Mouse (Mus musculus) cerebellum, postnatal 25 days (tissue): ENCODE data around the gene Nrtn.

Experiments
- DNase-seq, 2 experiments: peaks; one replicate each; pipeline ENCODE4 v3.0.0; 2021; ENCODE audit warnings: mixed read lengths in 2 of 2

The Nrtn gene

DNA sequence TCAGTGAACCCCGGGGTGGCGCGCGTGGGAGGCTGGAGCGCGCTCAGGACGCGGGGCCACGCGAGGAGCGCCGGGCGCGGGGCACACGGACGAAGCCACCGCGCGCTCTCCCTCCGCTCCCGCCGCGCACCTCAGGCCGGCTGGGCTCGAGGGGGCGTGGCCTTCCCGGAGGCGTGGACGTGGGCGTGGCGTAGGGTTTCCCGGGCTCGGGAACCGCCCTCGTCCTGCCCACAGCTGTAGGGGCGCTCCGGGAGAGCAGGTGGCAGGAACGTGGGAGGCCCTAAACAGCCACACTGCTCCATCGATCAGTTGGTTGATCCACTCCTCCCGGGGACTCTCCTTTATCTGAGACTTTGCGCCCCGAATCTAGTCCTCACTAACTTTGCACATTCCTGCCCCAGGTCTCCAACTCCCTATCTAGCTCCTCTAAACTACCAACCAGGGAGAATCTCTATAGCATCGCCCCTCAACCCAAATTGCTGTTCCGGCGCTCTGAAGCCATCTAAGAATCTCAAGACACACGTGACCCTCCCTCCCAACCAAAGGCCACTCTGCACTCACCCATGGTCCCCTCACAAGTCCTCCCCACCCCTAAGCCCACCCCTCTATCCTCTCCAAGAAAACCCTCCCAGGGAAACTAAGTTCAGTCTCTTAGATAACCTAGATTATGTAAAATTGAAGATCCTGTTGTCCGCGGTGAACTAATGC lies at the start of gene Nrtn:
Nrtn (minus strand) TSS at position 115 of the 708 bp plus-strand sequence.
- peak in 1 of 2 experiments; percentile 70 for DNase-seq

DNA sequence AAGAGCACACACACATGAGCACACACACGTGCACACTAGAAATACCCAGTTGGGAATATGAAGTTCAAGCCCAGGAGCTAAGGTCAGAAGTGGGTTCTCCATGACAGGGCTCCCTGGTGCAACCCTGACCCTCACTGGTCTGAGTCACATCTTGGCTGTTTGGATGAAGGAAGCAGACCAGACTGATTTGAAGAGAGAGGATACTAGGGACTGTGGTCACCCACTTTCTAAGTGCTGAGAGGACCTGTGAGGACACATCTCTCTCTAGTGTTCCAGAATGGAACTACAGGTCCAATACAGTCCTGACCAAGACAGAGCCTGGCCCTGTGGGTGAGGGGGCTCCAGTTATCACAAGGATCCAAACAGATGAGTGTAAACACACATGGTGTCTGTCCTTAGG lies 48.5 kb upstream of the Nrtn start:
- DNase-seq: no peak

DNA sequence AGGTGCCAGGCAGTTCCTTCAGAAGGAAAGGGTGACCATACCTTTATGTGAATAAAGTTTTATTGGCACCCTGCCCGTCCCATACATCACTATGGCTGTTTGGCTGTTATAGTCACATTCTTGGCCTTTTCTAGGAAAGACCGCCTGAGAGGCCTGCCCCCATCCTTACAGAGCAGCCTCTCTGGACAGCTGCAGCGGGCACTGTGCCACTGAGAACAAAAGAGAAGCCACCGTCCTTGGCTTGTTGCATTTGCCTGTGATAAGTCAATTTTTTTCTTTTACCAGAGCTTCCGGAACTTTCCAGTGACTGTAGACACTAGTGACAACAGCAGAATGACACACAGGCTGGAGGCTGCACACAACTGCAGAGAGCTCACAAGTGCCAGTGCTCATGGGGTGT lies 47.6 kb upstream of the Nrtn start:
- DNase-seq: no peak

DNA sequence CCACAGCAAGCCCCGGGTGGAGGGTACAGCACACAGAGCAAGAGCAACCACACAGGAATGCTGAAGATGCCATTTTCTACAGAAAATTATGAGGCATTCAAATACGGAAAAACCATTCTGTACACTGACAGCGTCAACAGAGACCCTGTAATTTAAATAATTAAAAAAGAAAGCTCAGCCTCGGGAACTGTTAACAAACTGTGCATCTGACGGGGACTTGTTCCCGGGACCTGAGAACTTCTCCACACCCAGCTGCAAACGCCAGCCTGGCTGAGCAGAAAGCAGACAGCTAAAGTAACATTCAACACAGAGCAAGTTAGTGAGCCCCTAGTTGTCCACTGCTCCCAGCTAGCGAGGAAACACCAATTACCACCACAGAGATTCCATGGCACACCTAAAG lies 44.7 kb upstream of the Nrtn start:
- DNase-seq: no peak

DNA sequence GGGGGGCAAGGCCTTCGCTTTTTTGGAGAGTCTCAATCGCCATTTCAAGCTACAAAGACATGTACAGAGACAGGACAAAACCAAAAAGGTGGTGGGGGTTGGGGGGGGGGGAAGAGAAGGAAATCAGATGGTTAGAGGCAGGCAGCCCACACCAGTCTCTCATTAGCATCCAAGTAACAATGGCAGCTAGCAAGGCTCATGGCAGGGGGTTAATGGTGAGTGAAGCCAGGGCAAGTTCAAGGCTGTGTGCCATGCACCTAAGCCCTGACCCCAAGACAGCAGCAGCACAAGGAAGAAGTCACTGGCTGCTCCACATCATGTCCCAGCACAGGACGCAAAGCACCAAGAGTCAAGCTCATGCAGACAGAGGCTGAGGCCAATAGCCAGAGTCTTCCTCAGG lies 41.9 kb upstream of the Nrtn start:
- DNase-seq: no peak

DNA sequence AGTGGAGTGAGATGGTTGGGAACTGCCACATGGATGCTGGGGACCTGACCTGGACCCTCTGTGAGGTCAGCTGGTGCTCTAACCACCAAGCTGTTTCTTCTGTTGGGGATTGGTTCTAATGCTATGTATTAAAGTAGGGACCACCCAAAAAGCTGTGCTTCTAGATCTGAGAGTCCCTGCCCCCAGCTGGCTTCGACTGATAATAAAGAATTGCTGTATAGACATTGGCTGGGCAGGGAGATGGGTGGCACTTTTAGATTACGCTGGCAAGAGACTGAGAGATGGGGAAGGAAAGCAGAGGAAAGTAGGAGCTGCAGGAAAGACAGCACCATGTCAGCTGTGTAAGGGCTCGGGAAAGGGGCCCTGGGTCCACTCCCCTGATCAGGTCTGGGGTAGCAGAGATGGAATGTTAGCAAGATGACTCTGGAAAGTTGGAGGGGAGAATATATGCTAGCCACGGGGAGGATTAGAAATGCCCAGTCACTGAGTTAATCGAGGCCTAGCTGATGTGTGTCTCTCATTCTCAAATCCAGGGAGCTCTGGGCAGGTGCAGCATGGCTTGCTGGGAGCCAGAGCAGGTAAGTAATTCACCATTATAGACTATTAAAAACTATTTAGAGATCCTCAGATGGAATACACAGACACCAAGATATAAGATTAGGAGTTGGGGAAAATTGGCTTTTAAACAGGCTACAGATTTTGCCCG lies 36.4 kb upstream of the Nrtn start:
- DNase-seq: no peak

DNA sequence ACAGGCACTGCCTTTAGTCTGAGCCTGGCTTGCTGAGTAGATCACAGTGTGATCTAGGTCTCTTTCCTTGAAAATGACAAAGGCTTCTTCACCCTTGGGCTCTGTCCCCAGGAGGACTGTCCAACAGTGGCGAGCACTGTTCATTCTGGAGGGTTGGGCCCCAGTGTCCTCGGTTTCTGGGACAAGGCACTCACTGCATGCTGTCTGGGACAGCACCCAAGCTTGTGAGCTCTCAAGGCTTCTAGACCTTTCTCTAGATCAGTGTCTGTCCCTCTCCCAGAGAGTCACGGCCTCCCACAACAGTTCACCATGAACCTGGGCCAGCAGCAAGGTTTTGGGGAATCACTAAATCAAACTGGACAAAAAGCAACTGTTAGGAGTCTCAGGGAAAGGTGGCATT lies 35.3 kb upstream of the Nrtn start:
- DNase-seq: no peak

DNA sequence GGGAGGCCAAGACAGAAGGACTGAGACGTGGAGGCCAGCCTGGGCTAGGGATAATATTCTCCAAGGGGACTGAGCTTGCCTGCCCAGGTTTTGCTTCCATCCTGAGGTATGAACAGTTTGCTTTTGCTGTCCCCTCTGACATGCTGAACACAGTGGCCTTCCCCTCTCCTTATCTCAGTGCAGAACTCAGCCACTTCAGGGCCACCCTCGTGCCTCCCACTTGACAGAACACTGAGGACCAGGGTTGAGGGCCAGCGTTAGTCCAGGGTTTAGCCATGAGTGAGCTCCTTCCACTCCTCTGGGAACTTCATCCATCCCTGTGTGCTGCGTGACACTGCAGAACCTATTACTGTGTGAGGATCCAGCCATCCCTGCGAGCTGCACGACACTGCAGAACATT lies 32.0 kb upstream of the Nrtn start:
- no peak for DNase-seq

DNA sequence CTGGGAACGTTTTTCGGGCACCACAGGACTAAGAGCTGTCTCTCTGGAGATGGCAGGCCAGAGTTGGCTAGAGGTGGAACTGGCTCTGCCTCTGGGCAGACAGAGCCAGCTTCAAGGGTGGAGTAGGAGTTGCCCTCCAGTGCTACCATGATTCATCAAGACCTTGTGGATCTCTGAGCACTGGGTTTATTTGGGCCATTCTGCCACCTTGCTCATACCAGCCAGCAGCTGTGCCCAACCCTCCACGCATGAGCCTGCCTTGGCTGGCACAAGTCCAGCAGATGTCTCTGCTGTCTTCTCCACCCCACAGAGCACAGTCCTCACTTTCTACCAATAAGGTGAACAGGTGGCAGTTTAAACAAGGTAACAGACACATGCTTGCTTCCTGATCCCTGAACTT lies 31.6 kb upstream of the Nrtn start:
- no peak for DNase-seq

DNA sequence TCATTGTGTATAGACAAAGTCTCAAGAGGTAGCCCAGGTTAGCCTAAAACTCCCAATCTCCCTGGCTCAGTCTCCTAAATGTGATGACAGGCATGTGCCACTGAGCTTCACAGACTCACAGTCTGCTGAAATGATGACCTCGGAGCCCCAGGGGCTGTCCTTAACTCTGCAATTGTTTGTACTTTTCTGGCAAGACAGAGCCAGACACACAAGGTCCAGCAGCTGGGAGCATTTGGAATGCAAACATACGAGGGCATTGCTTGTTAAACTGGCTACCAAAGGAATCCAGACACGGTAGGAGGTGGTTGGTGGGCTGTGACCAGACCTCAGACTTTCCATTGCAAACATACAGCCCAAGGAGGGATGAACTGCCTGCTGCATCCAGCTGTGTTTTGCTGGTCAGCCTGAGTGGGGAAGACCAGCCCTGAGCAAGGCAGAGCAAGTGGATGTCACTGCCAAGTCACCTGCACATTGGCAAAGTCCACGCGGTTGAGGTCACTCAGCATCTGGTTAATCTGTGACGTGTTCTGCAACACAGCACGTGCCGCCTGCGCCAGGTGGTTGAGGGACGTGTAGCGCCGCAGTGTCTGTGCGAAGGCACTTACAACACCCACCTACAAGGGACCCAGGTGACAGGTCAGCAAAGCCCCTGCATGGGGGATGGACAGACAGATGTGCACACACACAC lies 23.1 kb upstream of the Nrtn start:
- DNase-seq: no peak

DNA sequence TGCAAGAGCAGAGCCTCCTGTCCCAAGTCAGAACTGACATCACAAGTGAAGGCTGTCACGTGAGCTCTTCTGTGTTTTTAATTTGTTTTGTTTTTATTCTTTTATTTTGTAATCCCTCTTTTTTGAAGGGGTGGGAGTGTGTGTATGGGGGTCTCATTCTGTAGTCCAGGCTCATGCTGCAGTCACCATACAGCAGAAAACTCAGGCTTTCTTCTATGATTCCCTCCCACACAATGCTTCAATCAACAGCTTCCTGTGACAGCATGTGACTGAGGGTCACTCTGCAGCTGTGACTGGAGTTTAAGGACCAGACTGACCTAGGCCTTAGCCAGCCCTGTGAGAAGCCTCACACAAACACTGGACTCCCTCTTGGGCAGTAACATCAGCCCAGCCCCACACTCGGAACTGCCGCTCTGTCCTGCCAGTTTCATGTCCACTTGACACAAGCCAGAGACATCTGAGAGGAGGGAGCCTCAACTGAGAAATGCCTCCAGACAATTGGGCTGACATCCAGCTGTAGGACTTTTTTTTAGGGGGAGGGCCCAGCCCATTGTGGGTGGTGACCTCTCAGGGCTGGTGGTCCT lies 21.5 kb upstream of the Nrtn start:
- no peak for DNase-seq

DNA sequence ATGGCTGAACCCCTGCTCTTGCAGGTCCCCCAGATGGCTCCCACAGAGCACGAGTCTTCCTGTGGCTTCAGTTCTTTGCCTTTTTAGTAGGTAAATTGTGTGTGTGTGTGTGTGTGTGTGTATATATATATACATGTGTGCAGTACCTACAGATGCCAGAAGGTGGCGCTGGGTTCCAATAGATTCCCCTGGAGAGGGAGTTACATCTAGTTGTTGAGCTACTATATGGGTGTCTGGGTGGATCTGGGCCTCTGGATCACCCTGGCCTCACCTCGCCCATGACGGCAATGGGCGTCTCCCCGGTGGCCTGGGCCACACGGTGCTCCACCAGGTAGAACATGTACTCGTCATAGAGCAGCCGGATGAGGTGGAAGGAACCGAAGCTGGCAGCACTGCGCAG lies 20.2 kb upstream of the Nrtn start:
- DNase-seq: no peak

DNA sequence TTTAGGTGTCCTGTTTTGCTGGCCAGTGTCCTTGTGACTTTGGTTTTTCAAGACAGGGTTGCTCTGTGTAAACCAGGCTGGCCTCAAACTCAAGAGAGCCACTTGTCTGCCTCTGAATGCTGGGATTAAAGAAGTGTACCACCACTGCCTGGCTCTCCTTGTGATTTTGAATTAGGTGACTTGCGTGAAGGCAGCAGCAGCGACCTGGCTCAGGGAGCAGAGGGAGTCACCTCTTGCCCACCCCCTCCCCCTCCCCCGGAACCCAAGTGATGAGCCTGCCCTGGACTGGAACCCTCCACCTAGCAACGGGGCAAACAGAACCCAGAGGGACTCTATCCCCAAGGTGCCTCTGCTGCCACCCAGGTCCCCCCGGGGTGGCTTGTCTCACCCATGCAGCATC lies 12.6 kb upstream of the Nrtn start, which contains the start of gene Prr22:
Prr22 (plus strand) TSS at position 301 of the 400 bp plus-strand sequence.
- no peak for DNase-seq

DNA sequence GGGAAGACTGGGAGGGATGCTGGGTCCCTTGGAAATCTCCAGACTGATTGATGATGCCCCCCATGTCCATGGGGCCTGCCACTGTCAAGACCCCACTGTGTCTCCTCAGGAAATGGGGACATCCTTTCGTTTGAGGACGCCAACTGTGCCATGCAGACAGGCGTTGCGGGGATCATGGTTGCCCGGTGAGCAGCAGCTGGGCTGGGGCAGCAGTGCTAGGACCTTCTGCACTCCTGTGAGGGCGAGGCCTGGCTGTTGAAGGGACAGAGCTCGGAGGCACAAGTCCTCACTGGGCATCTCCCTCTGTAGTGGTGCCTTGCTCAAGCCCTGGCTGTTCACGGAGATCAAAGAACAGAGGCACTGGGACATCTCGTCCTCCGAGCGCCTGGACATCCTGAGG lies 11.6 kb upstream of the Nrtn start:
- DNase-seq: no peak

DNA sequence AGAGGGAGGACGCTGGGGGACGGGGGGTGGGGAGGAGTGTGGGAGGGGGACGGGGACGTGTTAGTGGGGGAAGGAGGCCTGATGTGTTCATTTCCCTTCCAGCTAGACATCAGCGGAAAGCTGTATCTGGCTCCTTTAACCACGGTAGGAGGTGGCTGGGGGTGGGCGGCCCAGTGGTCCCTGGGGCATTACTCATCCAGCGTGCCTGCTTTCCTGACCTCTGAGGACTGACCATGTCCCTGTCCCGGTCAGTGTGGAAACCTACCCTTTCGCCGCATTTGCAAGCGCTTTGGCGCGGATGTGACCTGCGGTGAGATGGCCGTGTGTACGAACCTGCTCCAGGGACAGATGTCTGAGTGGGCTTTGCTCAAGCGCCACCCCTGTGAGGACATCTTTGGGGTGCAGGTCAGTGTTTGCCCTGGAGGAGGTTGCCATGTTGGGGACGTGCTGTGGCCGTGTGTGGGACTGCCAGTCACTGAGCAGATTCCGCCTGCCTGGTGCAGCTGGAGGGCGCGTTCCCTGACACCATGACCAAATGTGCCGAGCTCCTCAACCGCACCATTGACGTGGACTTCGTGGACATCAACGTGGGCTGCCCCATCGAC lies 10.3 kb upstream of the Nrtn start:
- DNase-seq: no peak

DNA sequence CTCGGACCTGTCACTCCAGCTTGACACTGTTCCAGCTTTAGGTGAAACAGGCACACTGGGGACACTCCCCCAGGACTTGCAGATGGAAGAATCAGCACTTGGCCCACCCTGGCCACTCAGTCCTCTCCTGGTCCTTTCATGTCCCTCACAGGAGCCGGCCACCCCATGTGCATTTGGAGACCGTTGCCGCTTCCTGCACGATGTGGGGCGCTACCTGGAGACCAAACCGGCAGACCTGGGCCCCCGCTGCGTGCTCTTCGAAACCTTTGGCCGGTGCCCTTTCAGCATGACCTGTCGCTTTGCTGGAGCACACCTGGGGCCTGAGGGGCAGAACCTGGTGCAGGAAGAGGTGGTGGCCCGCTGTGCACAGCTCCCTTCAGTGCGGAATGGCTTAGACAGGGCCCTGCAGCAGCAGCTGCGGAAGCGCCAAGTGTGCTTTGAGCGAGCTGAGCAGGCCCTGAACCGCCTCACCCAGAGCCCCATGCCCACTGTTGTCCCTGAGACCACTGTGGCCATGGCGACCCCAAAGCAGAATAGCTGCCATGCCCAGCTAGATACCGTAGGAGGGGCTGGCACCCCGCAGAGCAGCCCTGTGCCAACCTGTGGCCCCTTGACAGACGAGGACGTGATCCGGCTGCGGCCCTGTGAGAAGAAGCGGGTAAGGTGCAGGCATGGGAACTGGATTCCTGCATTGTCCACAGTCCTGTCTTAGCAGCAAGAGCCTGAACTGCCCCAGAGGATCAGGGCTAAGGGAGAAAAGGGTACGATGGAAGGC lies 9.5 kb upstream of the Nrtn start:
- DNase-seq: peak in 1 of 2 experiments; percentile 35

DNA sequence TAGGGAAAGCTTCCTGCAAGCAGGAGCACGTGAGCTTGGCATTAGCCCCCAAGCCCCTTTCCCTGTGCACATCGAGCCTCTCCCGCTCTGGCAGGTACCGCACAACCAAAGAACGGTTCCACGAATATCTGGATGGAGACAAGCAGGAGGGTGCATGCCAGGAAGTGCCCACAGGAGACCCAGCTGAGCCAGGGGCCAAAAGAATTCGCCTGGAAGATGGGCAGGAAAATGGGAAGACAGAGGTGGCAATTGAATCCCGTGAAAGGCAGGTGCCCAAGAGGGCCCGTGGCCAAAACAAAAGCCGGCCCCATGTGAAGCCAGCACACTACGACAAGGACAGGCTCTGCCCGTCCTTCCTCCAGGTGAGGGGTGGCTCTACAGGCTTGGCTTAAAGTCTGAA lies 8.1 kb upstream of the Nrtn start:
- DNase-seq: no peak

DNA sequence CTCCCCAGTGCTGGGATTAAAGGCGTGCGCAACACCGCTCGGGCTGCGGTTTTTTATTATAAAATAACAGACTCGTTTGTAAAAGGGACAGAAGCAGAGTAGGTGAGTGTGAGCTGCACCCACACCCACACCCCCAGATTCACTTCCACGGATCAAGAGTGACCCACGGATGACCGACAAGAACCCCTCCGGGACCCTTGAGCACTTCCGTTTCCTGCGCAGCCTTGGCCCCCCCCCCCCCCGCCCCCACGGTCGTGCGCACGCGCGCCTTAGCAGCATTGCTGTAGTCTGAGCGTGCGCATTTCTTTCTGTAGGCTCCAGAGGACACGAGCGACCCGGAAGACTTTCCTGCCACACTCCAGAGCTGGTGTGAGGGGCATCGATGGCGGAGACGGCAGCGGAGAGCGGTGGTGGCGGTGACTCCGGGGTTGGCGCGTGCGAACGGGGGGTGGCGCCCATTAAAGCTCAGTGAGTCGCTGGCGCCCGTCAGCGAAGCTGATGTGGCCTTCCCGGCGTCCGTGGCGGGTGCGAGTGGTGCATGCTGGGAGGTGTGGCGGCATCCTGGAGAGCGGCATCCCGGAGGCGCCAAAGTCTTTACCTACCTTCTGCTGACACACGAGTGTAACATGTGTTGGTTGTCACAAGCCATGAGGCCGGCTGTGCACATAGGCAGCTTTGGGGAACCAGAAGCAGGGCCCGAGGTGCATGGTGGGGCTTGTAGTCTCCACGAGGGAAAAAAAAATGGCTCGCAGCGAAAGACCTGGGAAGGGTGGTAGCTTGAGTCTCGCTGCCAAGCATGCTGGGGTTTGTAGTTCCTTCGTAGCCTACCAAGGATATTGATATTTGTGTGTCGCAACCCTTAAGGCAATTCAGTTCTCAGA lies 7.4 kb upstream of the Nrtn start, which contains the start of gene Dus3l:
Dus3l (plus strand) TSS at position 284 of the 881 bp plus-strand sequence.
- DNase-seq: peak; percentile 89 to 96

DNA sequence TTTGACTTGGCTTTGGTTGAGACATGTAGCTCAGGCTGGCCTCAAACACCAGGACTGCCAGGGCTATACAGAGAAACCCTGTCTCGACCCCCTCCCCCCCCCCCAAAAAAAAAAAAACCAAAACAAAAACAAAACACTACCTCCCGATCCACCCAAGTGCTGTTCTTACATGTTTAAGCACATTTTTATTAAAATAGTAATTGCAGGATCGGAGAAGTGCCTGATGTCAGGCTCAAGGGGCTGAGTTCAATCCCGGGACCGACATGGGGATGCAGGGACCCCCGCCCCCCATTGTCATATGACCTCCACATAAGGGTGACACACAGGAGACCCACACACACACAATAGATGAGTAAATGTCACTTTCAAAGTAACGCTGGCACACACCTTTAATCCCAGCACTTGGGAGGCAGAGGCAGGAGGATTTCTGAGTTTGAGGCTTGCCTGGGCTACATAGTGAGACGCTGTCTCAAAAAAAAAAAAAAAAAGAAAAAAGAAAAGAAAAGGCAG lies 6.5 kb upstream of the Nrtn start:
- DNase-seq: peak in 1 of 2 experiments; percentile 33

DNA sequence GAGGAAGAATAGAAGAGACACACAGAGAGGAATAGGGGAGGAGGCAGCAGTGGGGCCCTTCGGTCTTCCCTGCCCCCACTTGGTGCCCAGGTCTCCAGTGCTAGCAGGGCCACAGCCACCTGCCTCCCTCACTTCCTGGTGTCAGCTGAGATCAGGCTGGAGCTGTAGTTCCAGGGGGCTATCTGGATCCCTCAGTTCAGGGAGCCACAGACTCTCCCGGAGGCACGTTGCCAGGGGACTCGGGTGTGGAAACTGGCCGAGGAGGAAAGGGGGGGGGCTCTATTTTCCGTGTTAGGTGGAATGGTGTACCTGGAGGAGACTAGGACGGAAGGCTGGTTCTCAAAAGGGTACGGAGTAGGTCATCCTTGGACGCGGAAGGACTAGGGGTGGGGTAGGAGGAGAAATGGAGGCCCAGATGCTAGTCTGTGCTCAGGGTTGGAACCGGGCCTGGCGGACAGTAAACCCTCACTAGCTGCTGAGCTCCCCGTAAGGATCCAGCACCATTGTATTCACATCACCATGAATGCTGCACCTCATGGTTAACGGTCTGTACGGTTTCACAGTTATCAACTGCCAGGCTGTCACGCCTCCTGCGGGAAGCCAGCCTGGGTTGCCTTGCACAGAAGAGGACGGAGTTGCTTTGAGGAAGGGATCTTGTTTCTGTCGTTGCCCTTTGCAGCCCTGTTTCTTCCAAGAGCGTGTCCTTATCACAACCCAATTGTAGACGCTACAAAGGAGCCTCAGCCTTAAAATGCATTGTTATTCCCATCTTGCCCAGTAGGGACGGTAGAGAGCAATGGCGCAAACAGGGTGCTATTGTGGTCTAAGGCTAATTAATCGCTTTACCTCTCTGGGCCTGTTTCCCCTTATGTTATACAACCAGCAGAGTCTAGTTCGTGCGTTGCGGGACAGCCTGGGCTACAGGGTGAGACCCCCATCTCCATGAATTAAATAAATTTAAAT lies 5.7 kb upstream of the Nrtn start:
- DNase-seq: peak; percentile 70 to 78
